Mouse (Mus musculus) liver, embryonic 11.5 days (tissue): ENCODE results near the gene Sele. TPM values are rescaled to one million over a fixed set of nuclear protein-coding genes. Genes with fewer than 3 reads are reported as not detected.

Experiments used
- ATAC-seq: fragments of 200-750 bp; cut with Nextera tagmentation; replicated peaks from 2 replicates; pipeline ENCODE4 v1.8.0; 2017; ENCODE audit warnings: moderate number of reproducible peaks, mild to moderate bottlenecking, moderate TSS enrichment, moderate library complexity; ENCODE audit not compliant: low FRiP score
- DNase-seq: peaks from one replicate; pipeline ENCODE4 v3.0.0-alpha.2; 2017; ENCODE audit warnings: low spot score
- H3K27ac ChIP-seq: fragments of 300-500 bp; sonication (generic); 2 replicates; pipeline ENCODE4 v1.5.1; 2014; ENCODE audit warnings: mild to moderate bottlenecking, low read depth, low read length, control low read depth
- H3K27me3 ChIP-seq: fragments of 300-500 bp; sonication (generic); replicated peaks from 2 replicates; pipeline ENCODE4 v1.6.1; 2014; ENCODE audit warnings: low read length, mixed read lengths; ENCODE audit not compliant: control insufficient read depth, insufficient read depth
- H3K36me3 ChIP-seq: fragments of 300-500 bp; sonication (generic); 2 replicates; pipeline ENCODE4 v1.6.1; 2014; ENCODE audit warnings: mild to moderate bottlenecking, low read length, moderate library complexity, mixed read lengths; ENCODE audit not compliant: control insufficient read depth, insufficient read depth
- H3K4me1 ChIP-seq: fragments of 300-500 bp; sonication (generic); replicated peaks from 2 replicates; pipeline ENCODE4 v1.6.1; 2014; ENCODE audit warnings: low read length, mixed read lengths; ENCODE audit not compliant: control insufficient read depth, insufficient read depth
- H3K4me2 ChIP-seq: fragments of 300-500 bp; sonication (generic); 2 replicates; pipeline ENCODE4 v1.6.1; 2014; ENCODE audit warnings: mild to moderate bottlenecking, control low read depth, moderate library complexity
- H3K4me3 ChIP-seq: fragments of 300-500 bp; sonication (generic); 2 replicates; pipeline ENCODE4 v1.5.1; 2014; ENCODE audit warnings: low read depth, low read length, control low read depth
- H3K9ac ChIP-seq: fragments of 300-500 bp; sonication (generic); 2 replicates; pipeline ENCODE4 v1.6.1; 2014; ENCODE audit warnings: low read depth, low read length, control low read depth
- H3K9me3 ChIP-seq: fragments of 300-500 bp; sonication (generic); 2 replicates; pipeline ENCODE4 v1.6.1; 2016; ENCODE audit warnings: low read length, inconsistent platforms, mixed read lengths; ENCODE audit not compliant: control insufficient read depth
- WGBS: fragments of 180-500 bp; shearing (Covaris S2); extraction: QIAGEN DNeasy Blood & Tissue Kit; methylation state at CpG from one replicate; pipeline ENCODE4 v1.1.7; 2014; 5-methylcytosine and 5-hydroxymethylcytosine counted together
- polyA plus RNA-seq: library from polyadenylated mRNA; unstranded; fragments of >200 nt; fragmentation: Nextera tagmentation; extraction: Ambion mirVana; gene quantifications from 2 replicates; pipeline ENCODE4 v1.2.1, GENCODE M21; 2014

Gene Sele
- polyA plus RNA-seq, 1 experiment from 2014 or later = 0.10 TPM

DNA sequence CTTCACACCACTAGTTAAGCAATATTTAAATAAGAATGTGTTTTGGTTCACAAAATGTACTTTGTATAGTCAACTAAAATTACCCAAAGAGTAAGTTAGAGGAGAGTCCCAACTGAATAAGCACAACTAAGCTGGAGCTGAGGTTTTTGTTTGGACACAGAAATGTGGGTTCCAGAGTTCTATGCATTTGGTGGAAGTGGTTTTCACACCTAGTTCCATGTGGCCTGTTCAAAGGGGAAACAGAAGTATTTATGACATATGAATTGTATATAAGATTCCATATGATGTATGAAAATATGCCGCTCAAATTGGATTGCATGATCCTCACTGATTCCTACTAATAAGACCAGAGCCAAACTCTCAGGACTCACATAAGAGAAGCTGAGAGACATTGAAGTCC is 27.4 kb downstream of the Sele start:
- ATAC-seq (no peak), DNase-seq (no peak)
- H3K9ac ChIP-seq = no peak overlapping the region
- H3K4me1 ChIP-seq = no peaks in the 10 kb centered on the region
- 89% methylated on average over 1 of the region's 1 CpGs for WGBS
- H3K4me3 ChIP-seq = no peak overlapping the region
- H3K36me3 ChIP-seq = no peaks in the 10 kb centered on the region
- H3K9me3 ChIP-seq = no peaks in the 10 kb centered on the region
- no peaks in the 10 kb centered on the region; the same call in 1 of the 2 replicates for H3K27me3 ChIP-seq
- H3K4me2 ChIP-seq = no peak overlapping the region
- no peak overlapping the region for H3K27ac ChIP-seq

DNA sequence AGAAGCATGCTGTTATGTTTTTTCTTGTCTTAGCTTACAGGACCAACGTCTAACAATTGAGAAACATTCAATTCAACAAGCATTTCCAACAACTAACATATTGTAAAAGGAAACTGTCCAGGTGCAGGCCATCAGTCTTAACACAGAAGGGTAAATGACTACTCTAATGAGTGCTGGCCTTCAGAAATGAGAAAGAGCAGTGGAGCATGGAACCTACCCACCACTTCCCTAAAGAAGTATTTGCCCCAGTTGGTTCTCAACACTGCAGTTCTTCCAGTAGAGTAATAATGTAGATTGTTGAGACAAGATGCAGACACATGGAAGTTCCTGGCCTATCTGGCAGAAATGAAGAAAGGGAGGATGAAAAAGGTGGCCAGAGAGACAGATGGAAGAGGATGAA is 28.4 kb downstream of the Sele start:
- WGBS = 67% methylated on average over 1 of the region's 1 CpGs
- H3K4me1 ChIP-seq = no peaks in the 10 kb centered on the region
- H3K27ac ChIP-seq = no peak overlapping the region
- H3K4me2 ChIP-seq = no peak overlapping the region
- H3K4me3 ChIP-seq = no peak overlapping the region
- no peak for DNase-seq
- H3K9me3 ChIP-seq = no peaks in the 10 kb centered on the region
- no peak overlapping the region for H3K9ac ChIP-seq
- no peak for ATAC-seq
- no peaks in the 10 kb centered on the region; the same call in 1 of the 2 replicates for H3K27me3 ChIP-seq
- H3K36me3 ChIP-seq = no peaks in the 10 kb centered on the region

DNA sequence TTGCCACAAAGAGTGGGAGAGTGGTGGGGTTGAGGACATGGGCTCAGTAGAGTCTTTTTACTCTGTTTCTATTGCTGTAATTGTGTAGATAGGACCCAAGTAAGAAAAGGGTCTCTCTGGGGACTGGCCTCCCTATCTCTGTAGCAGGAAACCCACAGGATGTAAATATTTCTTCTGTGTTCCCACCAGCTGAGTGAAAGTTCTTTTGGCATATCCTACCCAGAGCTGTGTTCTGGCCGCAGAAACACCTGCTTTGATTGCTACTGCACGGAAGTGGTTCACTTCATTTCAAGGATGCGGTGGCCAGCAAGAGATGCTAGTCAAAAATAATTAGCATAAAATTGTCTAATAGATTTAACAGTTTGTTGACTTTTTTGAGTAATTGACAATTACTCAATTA is 29.0 kb downstream of the Sele start:
- Histone ChIP-seq H3K9ac (no peak overlapping the region), H3K27ac (no peak overlapping the region), H3K27me3 (no peaks in the 10 kb centered on the region; the same call in 1 of the 2 replicates), H3K4me1 (no peaks in the 10 kb centered on the region), H3K4me3 (no peak overlapping the region), H3K36me3 (no peaks in the 10 kb centered on the region), H3K9me3 (no peaks in the 10 kb centered on the region), H3K4me2 (no peak overlapping the region)
- 59% methylated on average over 3 of the region's 3 CpGs for WGBS
- ATAC-seq (no peak), DNase-seq (no peak)

DNA sequence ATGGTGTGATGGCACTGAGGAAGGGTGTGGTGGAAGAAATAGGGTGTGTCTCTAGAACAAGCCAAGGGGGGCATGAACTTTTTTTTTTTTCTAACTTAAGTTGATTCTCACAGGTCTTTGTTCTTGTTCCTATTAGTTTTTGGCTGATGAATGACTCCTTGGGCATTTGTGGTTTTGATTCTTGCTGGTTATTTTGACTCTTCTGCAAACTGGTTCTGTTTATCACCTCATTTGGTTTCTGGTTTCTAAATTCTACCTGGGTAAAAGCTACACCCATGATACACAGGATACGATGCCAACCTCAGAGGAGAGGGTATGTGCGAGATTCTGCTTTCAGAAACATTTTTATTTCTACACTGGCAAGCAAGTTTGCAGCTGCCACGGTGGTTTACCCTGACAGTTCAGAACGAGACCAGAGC is 30.3 kb downstream of the Sele start:
- no peak overlapping the region for H3K27ac ChIP-seq
- no peaks in the 10 kb centered on the region for H3K9me3 ChIP-seq
- H3K4me1 ChIP-seq = no peaks in the 10 kb centered on the region
- no peaks in the 10 kb centered on the region for H3K36me3 ChIP-seq
- H3K9ac ChIP-seq = no peak overlapping the region
- DNase-seq (no peak), ATAC-seq (no peak)
- 63% methylated on average over 4 of the region's 4 CpGs for WGBS
- H3K4me2 ChIP-seq = no peak overlapping the region
- no peak overlapping the region for H3K4me3 ChIP-seq
- H3K27me3 ChIP-seq = no peaks in the 10 kb centered on the region; the same call in 1 of the 2 replicates

DNA sequence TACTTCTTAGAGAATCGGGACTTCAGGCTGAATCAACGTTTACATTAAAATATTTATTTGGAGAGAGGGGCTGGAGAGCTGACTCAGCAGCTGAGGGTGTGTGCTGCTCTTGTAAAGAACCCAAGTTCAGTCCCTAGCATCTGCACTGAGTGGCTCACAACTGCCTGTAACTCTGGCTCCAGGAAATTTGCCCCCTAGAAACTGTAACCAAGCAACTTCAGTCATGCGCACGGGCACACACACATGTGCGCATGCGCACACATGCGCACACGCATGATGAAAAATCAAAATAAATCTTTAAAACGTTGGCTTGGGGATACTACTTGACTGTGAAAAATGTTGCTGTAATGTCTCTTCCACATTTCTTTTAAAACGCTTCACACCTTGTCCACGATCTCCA is 31.1 kb downstream of the Sele start:
- Histone ChIP-seq H3K27ac (no peak overlapping the region), H3K36me3 (no peaks in the 10 kb centered on the region), H3K4me2 (no peak overlapping the region), H3K27me3 (no peaks in the 10 kb centered on the region; the same call in 1 of the 2 replicates), H3K4me1 (no peaks in the 10 kb centered on the region), H3K9ac (no peak overlapping the region), H3K9me3 (no peaks in the 10 kb centered on the region), H3K4me3 (no peak overlapping the region)
- DNase-seq (no peak), ATAC-seq (no peak)
- WGBS = 78% methylated on average over 11 of the region's 11 CpGs

DNA sequence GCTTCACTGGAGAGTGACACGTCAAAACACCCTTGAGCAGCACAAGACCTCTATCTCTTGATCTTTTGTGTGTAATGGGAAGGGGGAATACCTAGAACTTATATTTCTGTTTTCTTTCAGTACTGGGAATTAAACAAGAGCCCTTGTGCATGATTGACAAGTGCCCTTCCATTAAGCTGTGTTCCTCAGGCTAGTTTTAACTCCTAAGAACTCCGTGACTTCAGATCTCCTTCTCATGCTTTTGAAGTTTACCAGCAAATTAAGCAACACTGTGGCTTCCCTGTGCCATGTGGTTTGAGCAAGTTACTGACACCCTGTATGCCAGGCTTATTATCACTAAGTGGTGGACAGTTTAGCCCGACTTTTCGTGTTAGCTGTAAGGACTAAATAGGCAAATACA is 35.0 kb downstream of the Sele start:
- ATAC-seq = no peak

DNA sequence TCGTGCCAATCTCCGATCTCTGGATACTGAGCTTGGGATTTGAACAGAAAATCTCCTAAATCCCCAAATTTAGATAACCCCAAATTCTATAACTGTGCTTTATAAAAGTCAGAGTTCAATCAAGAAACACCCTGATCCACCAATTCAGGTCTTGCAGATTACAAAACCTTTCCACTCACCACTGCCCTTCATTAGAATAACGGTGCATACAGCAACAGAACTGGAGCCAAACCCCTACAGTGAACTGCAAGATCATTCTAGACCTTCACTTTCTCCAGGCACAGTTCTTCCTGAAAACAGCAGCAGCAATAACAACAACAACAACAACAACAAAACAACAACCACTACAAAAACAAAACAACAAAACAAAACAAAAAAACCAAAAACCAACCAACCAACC is 38.8 kb downstream of the Sele start:
- 81% methylated on average over 3 of the region's 3 CpGs for WGBS
- no peak for DNase-seq

More for the DNA sequence above, 35.0 kb downstream of the Sele start:
- Histone ChIP-seq H3K36me3 (no peaks in the 10 kb centered on the region), H3K9ac (no peak overlapping the region), H3K27me3 (no peaks in the 10 kb centered on the region; the same call in 1 of the 2 replicates), H3K9me3 (no peaks in the 10 kb centered on the region), H3K4me1 (no peaks in the 10 kb centered on the region), H3K4me3 (no peak overlapping the region), H3K27ac (no peak overlapping the region), H3K4me2 (no peak overlapping the region)
- WGBS = 75% methylated on average over 4 of the region's 4 CpGs
- DNase-seq = no peak

DNA sequence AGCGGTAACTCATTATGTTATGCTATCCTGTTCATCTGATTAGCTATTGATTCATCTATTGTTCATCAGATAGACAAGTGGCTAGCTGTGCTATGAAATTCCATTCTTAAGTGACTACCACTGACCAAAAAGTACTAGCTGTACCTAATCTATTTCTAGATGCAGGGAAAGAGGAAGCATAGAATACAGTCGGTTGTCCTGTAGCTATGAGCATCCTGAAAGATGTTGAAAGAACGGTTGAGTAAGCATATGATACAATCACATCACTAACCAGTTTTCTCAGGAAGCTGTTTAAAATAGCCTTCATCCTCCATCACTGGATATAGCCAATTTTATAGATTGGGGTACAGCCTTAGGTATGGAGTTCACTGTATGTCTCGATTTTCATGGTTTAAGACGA is 39.8 kb downstream of the Sele start:
- Histone ChIP-seq H3K27ac (no peak overlapping the region), H3K9me3 (no peaks in the 10 kb centered on the region), H3K4me3 (no peak overlapping the region), H3K36me3 (no peaks in the 10 kb centered on the region), H3K4me1 (no peaks in the 10 kb centered on the region), H3K9ac (no peak overlapping the region), H3K4me2 (no peak overlapping the region), H3K27me3 (no peaks in the 10 kb centered on the region)
- DNase-seq (no peak), ATAC-seq (no peak)
- 69% methylated on average over 5 of the region's 5 CpGs for WGBS

More for the DNA sequence above, 38.8 kb downstream of the Sele start:
- Histone ChIP-seq H3K9ac (no peak overlapping the region), H3K27me3 (no peaks in the 10 kb centered on the region), H3K4me2 (no peak overlapping the region), H3K9me3 (no peaks in the 10 kb centered on the region), H3K36me3 (no peaks in the 10 kb centered on the region), H3K27ac (no peak overlapping the region), H3K4me3 (no peak overlapping the region), H3K4me1 (no peaks in the 10 kb centered on the region)
- ATAC-seq = no peak

DNA sequence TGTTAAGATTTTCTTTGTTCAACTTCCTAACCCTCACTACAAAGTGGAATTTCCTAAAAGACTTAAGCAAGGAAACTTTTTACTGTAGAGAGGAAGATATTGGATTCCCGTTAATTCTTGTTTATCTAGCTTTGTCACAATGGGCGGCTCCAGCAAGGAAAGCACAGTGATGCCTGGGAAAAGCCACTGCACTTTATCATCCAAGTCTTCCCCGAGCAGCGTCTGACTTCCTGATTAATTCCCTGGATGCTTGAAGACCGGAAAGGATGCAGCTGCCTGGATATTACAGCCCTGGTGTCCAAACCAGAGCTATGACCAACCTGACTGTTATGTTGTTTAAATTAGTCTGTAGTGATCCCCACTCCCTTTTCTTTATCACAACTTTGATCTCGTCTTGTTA is 48.7 kb downstream of the Sele start:
- H3K4me1 ChIP-seq = no peaks in the 10 kb centered on the region
- ATAC-seq (no peak), DNase-seq (no peak)
- H3K4me3 ChIP-seq = no peak overlapping the region
- H3K9ac ChIP-seq = no peak overlapping the region
- no peaks in the 10 kb centered on the region for H3K9me3 ChIP-seq
- H3K27me3 ChIP-seq = no peaks in the 10 kb centered on the region
- WGBS = 54% methylated on average over 6 of the region's 6 CpGs
- no peak overlapping the region for H3K4me2 ChIP-seq
- no peaks in the 10 kb centered on the region for H3K36me3 ChIP-seq
- no peak overlapping the region for H3K27ac ChIP-seq
